Mouse (Mus musculus): ENCODE results near the gene Arid1a. TPM values are rescaled to one million over a fixed set of nuclear protein-coding genes. Genes with fewer than 3 reads are reported as not detected.
A peak's percentile ranks its signal among the peaks of the same experiment; 100 is the strongest.

The Arid1a gene
- polyA plus RNA-seq, 1 experiment from 2014 or later = 26.8 TPM

DNA sequence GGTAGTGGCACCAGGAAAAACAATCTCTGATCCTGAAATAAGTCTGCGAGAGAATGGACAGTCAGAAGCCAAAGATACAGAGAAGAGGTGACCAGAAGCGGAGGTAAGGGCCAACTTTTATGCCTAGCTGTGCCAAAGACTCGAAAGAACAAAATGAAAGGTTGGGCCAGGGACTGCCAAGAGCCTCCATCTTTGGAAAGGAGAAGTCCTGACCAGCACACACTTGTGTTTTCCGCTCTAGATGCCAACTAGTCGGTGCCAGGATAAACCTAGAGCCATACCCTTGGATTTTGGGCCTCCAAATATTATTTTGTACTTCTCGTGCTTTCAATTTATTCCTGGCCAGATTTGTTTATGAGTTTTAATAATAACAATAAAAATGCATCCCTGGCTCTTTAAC, 27.6 kb downstream of the Arid1a start:
- Histone ChIP-seq H3K27ac (replicated peaks) (peak overlapping the region; percentile 87), H3K4me2 (replicated peaks) (peak overlapping the region; percentile 42), H3K4me3 (replicated peaks) (no peak overlapping the region), H3K9me3 (replicated peaks) (no peaks in the 10 kb centered on the region), H3K36me3 (no peaks in the 10 kb centered on the region), H3K9ac (no peak overlapping the region), H3K27me3 (no peaks in the 10 kb centered on the region), H3K4me1 (peaks cover 69% of the 10 kb centered on the region)
- 50% methylated on average over 6 of the region's 6 CpGs for WGBS
- no peak for ATAC-seq (ENCODE audit: insufficient number of reproducible peaks, low FRiP score, low TSS enrichment, low read depth)

DNA sequence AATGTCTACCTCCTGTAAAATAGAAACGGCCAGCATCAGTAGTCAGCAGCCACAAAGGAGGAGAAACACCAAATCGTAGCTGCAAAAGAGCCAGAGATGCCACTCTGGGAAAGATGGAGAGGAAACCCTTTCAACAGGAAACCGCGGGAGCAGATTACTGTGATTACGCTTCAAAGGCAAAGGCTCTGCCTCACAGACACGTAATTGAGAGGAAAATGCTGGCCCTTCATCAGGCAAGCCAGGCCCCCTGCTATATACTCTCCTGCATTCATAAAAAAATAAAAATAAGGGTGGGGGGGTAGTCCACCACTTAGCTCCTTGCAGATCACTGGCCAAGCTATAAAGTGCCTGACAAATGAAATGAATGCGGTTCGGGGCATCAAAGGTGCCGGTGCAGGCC, 28.3 kb downstream of the Arid1a start:
- Histone ChIP-seq H3K27ac (replicated peaks) (peak overlapping the region; percentile 87; the same call in 1 of the 2 replicates), H3K4me3 (replicated peaks) (no peak overlapping the region), H3K9ac (no peak overlapping the region), H3K36me3 (0 out of 2 replicates have a peak, but pooled peaks cover 2% of the 10 kb centered on the region), H3K4me2 (replicated peaks) (no peak overlapping the region), H3K27me3 (no peaks in the 10 kb centered on the region), H3K9me3 (replicated peaks) (no peaks in the 10 kb centered on the region), H3K4me1 (peaks cover 61% of the 10 kb centered on the region)
- WGBS = 35% methylated on average over 9 of the region's 9 CpGs
- ATAC-seq (ENCODE audit: insufficient number of reproducible peaks, low FRiP score, low TSS enrichment, low read depth) = no peak

GRCm38 (mm10) chr4:133725706-133726105, 30.9 kb downstream of the Arid1a start:
- peaks cover 42% of the 10 kb centered on the region for H3K4me1 ChIP-seq
- H3K4me3 ChIP-seq (replicated peaks) = no peak overlapping the region
- no peak overlapping the region for H3K27ac ChIP-seq (replicated peaks)
- H3K9me3 ChIP-seq (replicated peaks) = no peaks in the 10 kb centered on the region
- H3K36me3 ChIP-seq = peaks cover 26% of the 10 kb centered on the region
- no peak for ATAC-seq (ENCODE audit: insufficient number of reproducible peaks, low FRiP score, low TSS enrichment, low read depth)
- 72% methylated on average over 2 of the region's 2 CpGs for WGBS
- H3K9ac ChIP-seq = no peak overlapping the region
- H3K27me3 ChIP-seq = no peaks in the 10 kb centered on the region
- H3K4me2 ChIP-seq (replicated peaks) = no peak overlapping the region

DNA sequence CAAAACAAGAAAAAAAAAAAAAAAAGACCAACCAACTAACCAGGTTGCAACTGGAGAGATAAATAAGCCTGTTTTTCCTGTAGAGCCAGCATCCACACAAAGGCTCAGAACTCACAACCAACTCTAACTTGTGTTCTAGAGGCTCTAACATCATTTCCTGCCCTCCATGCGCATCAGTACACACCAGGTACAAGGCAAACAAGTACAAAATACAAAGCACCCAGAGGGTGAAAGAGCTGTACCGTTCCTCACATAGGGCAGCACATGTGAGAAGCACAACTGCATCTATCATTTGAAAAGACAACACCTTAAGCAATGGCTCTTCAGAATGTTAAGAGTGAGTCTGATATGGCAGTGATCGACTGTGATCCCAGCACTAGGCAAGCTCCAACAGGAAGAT, 36.8 kb downstream of the Arid1a start:
- H3K36me3 ChIP-seq = peaks cover 84% of the 10 kb centered on the region
- H3K4me3 ChIP-seq (replicated peaks) = no peak overlapping the region
- H3K27ac ChIP-seq (replicated peaks) = no peak overlapping the region
- 73% methylated on average over 3 of the region's 3 CpGs for WGBS
- no peaks in the 10 kb centered on the region for H3K9me3 ChIP-seq (replicated peaks)
- H3K4me2 ChIP-seq (replicated peaks) = no peak overlapping the region
- H3K27me3 ChIP-seq = no peaks in the 10 kb centered on the region
- no peak overlapping the region for H3K9ac ChIP-seq
- no peaks in the 10 kb centered on the region for H3K4me1 ChIP-seq
- ATAC-seq (ENCODE audit: insufficient number of reproducible peaks, low FRiP score, low TSS enrichment, low read depth) = no peak

DNA sequence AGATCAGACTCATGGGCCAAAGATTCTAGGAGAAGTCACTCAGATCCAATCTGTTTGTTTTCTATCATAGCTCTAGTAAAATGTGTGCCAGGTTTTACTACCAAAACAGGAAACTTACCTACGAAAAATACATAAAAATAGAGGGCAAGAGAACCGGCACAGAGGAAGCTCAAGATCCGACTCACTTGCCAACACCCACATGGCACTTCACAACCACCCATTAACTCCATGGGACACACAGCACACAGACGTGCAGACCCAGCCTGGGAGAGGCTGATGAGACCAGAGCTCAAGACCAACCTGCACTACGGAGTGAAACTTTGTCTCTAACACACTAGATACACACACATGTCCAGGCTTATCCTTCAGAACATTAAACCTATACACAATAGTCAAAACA, 43.8 kb downstream of the Arid1a start:
- Histone ChIP-seq H3K27me3 (no peaks in the 10 kb centered on the region), H3K4me1 (peaks cover 15% of the 10 kb centered on the region), H3K4me3 (replicated peaks) (no peak overlapping the region), H3K4me2 (replicated peaks) (no peak overlapping the region), H3K27ac (replicated peaks) (no peak overlapping the region), H3K9ac (no peak overlapping the region), H3K36me3 (peaks cover 59% of the 10 kb centered on the region), H3K9me3 (replicated peaks) (no peaks in the 10 kb centered on the region)
- no peak for ATAC-seq (ENCODE audit: insufficient number of reproducible peaks, low FRiP score, low TSS enrichment, low read depth)
- WGBS = 81% methylated on average over 5 of the region's 5 CpGs

DNA sequence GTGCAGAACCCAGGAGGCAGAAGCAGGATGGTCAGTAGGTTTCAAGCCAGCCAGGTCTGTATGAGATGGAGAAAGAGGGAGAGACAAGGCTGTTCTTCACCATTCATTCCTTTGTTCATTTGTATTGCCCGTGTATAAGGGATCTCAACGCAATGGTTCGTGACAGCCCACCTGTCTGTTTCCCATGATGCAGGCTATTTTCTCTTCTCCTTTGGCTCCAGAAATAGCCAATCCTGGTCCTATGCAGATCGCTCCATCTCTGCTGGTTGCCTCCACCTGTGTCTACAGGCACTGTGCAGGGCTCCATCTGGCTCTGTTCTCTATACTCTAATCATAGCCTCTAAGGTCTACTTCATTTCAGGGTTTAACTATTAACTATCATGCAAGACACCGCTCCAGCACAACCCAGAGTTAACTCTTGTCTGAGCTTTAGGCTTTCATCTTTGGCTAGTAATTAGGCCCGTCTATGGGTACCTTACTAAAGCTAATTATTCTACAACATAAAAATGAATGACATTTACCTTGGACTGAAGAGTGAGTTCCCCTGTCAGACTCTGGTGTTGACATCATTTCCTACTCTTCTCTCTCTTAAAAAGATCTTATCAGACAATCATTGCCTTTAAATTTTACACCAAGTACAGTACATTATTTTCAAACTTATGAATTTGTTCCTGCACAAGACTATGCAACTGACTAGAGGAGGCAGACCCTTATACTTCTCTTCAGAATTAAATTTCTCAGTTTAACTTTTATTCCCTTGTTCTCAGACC, 45.1 kb downstream of the Arid1a start:
- Histone ChIP-seq H3K9me3 (replicated peaks) (no peaks in the 10 kb centered on the region), H3K4me1 (peaks cover 26% of the 10 kb centered on the region), H3K4me2 (replicated peaks) (no peak overlapping the region), H3K27me3 (no peaks in the 10 kb centered on the region), H3K9ac (no peak overlapping the region), H3K27ac (replicated peaks) (no peak overlapping the region), H3K4me3 (replicated peaks) (no peak overlapping the region), H3K36me3 (peaks cover 53% of the 10 kb centered on the region)
- 87% methylated on average over 6 of the region's 6 CpGs for WGBS
- no peak for ATAC-seq (ENCODE audit: insufficient number of reproducible peaks, low FRiP score, low TSS enrichment, low read depth)

GRCm38 (mm10) chr4:133709395-133709794, 47.2 kb downstream of the Arid1a start:
- no peaks in the 10 kb centered on the region for H3K9me3 ChIP-seq (replicated peaks)
- WGBS = 54% methylated on average over 2 of the region's 2 CpGs
- no peak overlapping the region for H3K9ac ChIP-seq
- peaks cover 40% of the 10 kb centered on the region for H3K36me3 ChIP-seq
- no peak overlapping the region for H3K27ac ChIP-seq (replicated peaks)
- ATAC-seq (ENCODE audit: insufficient number of reproducible peaks, low FRiP score, low TSS enrichment, low read depth) = no peak
- no peak overlapping the region for H3K4me2 ChIP-seq (replicated peaks)
- peaks cover 34% of the 10 kb centered on the region for H3K4me1 ChIP-seq
- no peak overlapping the region for H3K4me3 ChIP-seq (replicated peaks)
- no peaks in the 10 kb centered on the region for H3K27me3 ChIP-seq

DNA sequence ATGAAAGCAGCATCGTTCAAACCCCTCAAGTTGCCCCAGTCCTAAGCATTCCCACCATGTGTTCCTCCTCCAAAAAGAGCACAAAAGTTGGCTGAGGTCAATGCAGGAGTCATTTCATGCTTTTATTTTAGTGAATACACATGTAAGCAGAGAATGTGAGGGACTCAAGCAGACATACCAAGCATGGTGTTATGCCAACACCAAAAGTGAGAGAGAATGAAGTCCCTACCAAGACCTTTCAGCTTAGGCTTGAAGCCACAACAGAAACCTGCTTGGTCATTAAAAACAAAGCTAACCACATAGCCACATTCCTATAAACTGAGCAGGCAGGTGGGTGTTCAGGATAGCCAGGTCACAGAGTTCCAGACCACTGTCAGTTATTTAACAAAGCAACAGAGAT, 49.1 kb downstream of the Arid1a start:
- WGBS = 40% methylated on average over 1 of the region's 1 CpGs
- Histone ChIP-seq H3K9ac (no peak overlapping the region), H3K9me3 (replicated peaks) (no peaks in the 10 kb centered on the region), H3K4me1 (peaks cover 34% of the 10 kb centered on the region), H3K27ac (replicated peaks) (peak overlapping the region; percentile 86), H3K4me3 (replicated peaks) (no peak overlapping the region), H3K4me2 (replicated peaks) (no peak overlapping the region), H3K36me3 (peaks cover 36% of the 10 kb centered on the region), H3K27me3 (no peaks in the 10 kb centered on the region)
- ATAC-seq (ENCODE audit: insufficient number of reproducible peaks, low FRiP score, low TSS enrichment, low read depth) = no peak

- no peak overlapping the region for H3K4me3 ChIP-seq (replicated peaks)
- H3K9ac ChIP-seq = no peak overlapping the region
- H3K4me2 ChIP-seq (replicated peaks) = 0 out of 2 replicates have a peak overlapping the region, but pooled peaks have one; percentile 12
- peaks cover 40% of the 10 kb centered on the region for H3K36me3 ChIP-seq
- WGBS = 40% methylated on average over 8 of the region's 8 CpGs
- H3K27ac ChIP-seq (replicated peaks) = peak overlapping the region; percentile 86
- ATAC-seq (ENCODE audit: insufficient number of reproducible peaks, low FRiP score, low TSS enrichment, low read depth) = peak; percentile 83
- no peaks in the 10 kb centered on the region for H3K27me3 ChIP-seq
- H3K4me1 ChIP-seq = peaks cover 34% of the 10 kb centered on the region
- H3K9me3 ChIP-seq (replicated peaks) = no peaks in the 10 kb centered on the region
Measured at GRCm38 (mm10) chr4:133706956-133707355, 49.6 kb downstream of the Arid1a start.

GRCm38 (mm10) chr4:133705062-133705461, 51.5 kb downstream of the Arid1a start:
- Histone ChIP-seq H3K9me3 (replicated peaks) (no peaks in the 10 kb centered on the region), H3K4me2 (replicated peaks) (no peak overlapping the region), H3K4me3 (replicated peaks) (no peak overlapping the region), H3K36me3 (peaks cover 35% of the 10 kb centered on the region; the same call in 1 of the 2 replicates), H3K27ac (replicated peaks) (no peak overlapping the region), H3K4me1 (peaks cover 46% of the 10 kb centered on the region), H3K27me3 (no peaks in the 10 kb centered on the region), H3K9ac (no peak overlapping the region)
- WGBS = 85% methylated on average over 4 of the region's 4 CpGs
- ATAC-seq (ENCODE audit: insufficient number of reproducible peaks, low FRiP score, low TSS enrichment, low read depth) = no peak

DNA sequence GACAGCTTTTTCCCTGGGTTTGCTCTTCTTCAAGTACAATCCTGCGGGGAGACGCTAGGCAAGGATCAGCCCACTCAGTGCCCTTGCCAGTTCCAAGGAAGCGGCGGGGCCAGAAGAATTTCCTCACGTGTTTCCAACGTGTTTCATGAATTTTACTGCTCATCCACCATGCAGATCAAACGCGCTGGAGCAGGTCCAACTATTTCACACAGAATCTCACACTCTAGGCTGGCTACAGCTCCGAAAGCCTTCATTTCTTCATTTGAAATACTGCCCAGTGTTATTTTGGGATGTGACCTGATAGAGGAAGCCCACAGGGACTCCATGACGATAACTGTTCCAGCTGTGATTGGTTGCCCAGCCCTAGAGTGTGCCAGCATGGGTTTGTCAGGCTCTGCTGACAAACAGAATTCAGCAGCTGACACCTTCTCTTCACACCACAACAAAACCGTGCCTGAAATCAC, 55.6 kb downstream of the Arid1a start:
- no peak overlapping the region for H3K9ac ChIP-seq
- H3K36me3 ChIP-seq = peaks cover 42% of the 10 kb centered on the region
- H3K4me1 ChIP-seq = peaks cover 15% of the 10 kb centered on the region
- no peak overlapping the region for H3K4me2 ChIP-seq (replicated peaks)
- no peak for ATAC-seq (ENCODE audit: insufficient number of reproducible peaks, low FRiP score, low TSS enrichment, low read depth)
- no peak overlapping the region for H3K27ac ChIP-seq (replicated peaks)
- no peaks in the 10 kb centered on the region for H3K9me3 ChIP-seq (replicated peaks)
- WGBS = 60% methylated on average over 11 of the region's 11 CpGs
- no peak overlapping the region for H3K4me3 ChIP-seq (replicated peaks)
- no peaks in the 10 kb centered on the region for H3K27me3 ChIP-seq

- Histone ChIP-seq H3K36me3 (peaks cover 78% of the 10 kb centered on the region), H3K27ac (replicated peaks) (no peak overlapping the region), H3K4me3 (replicated peaks) (no peak overlapping the region), H3K9ac (no peak overlapping the region), H3K9me3 (replicated peaks) (no peaks in the 10 kb centered on the region), H3K4me1 (peaks cover 8% of the 10 kb centered on the region), H3K27me3 (no peaks in the 10 kb centered on the region), H3K4me2 (replicated peaks) (no peak overlapping the region)
- ATAC-seq (ENCODE audit: insufficient number of reproducible peaks, low FRiP score, low TSS enrichment, low read depth) = no peak
- WGBS = 74% methylated on average over 3 of the region's 3 CpGs
Measured at GRCm38 (mm10) chr4:133695363-133695762, 61.2 kb downstream of the Arid1a start.
